Mouse (Mus musculus) forebrain, embryonic 11.5 days (tissue): ENCODE results near the gene Faap20. TPM values are rescaled to one million over a fixed set of nuclear protein-coding genes. Genes with fewer than 3 reads are reported as not detected.

Source experiments
- ATAC-seq: fragments of 200-750 bp; cut with Nextera tagmentation; replicated peaks from 2 replicates; pipeline ENCODE4 v1.8.0; 2017; ENCODE audit warnings: moderate TSS enrichment; ENCODE audit not compliant: low FRiP score
- DNase-seq: peaks from one replicate; pipeline ENCODE4 v3.0.0-alpha.2; 2017; ENCODE audit warnings: low spot score
- H3K27ac ChIP-seq: fragments of 300-500 bp; sonication (generic); 2 replicates; pipeline ENCODE4 v1.5.1; 2014; ENCODE audit warnings: low read depth, low read length
- H3K27me3 ChIP-seq: fragments of 300-500 bp; sonication (generic); 2 replicates; pipeline ENCODE4 v1.6.1; 2014; ENCODE audit warnings: mild to moderate bottlenecking, low read length, mixed read lengths; ENCODE audit not compliant: control insufficient read depth, insufficient read depth
- H3K36me3 ChIP-seq: fragments of 300-500 bp; sonication (generic); 2 replicates; pipeline ENCODE4 v1.6.1; 2014; ENCODE audit warnings: mild to moderate bottlenecking, low read length, moderate library complexity, mixed read lengths; ENCODE audit not compliant: control insufficient read depth, insufficient read depth
- H3K4me1 ChIP-seq: fragments of 300-500 bp; sonication (generic); replicated peaks from 2 replicates; pipeline ENCODE4 v1.6.1; 2014; ENCODE audit warnings: low read length, mixed read lengths; ENCODE audit not compliant: control insufficient read depth, insufficient read depth
- H3K4me2 ChIP-seq: fragments of 300-500 bp; sonication (generic); 2 replicates; pipeline ENCODE4 v1.6.1; 2014; ENCODE audit warnings: low read depth, mild to moderate bottlenecking, low read length, moderate library complexity, mixed read lengths; ENCODE audit not compliant: severe bottlenecking
- H3K4me3 ChIP-seq: fragments of 300-500 bp; sonication (generic); 2 replicates; pipeline ENCODE4 v1.5.1; 2014; ENCODE audit warnings: low read depth, low read length
- H3K9ac ChIP-seq: fragments of 300-500 bp; sonication (generic); 2 replicates; pipeline ENCODE4 v1.6.1; 2014; ENCODE audit warnings: low read length
- H3K9me3 ChIP-seq: fragments of 300-500 bp; sonication (generic); 2 replicates; pipeline ENCODE4 v1.6.1; 2016; ENCODE audit warnings: low read length, mixed read lengths; ENCODE audit not compliant: control insufficient read depth
- WGBS: fragments of 180-500 bp; shearing (Covaris S2); extraction: QIAGEN DNeasy Blood & Tissue Kit; methylation state at CpG from one replicate; pipeline ENCODE4 v1.1.7; 2014; 5-methylcytosine and 5-hydroxymethylcytosine counted together
- polyA plus RNA-seq: library from polyadenylated mRNA; unstranded; fragments of >200 nt; fragmentation: Nextera tagmentation; extraction: Ambion mirVana; gene quantifications from 2 replicates; pipeline ENCODE4 v1.2.1, GENCODE M21; 2014

Faap20 gene
- polyA plus RNA-seq, 1 experiment from 2014 or later: 105 TPM

DNA sequence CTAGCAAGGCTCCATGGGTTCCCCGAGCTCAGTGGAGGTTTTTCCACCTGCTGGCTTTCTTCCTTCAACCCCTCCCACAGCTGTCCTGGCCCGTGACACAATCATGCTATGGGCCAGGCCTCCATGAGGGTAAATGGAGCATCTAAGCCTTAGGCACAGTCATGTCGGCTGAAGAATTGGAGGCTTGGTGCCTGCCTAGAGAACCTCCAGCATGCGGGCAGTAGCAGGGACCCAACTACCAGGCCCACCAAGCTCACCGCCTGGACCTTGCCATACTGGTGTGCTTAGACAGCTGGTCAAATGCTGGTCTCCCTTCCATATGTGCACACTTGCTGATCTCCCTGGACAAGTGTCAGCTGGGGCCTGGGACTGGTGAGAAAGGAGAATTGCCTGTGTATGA is 23.7 kb upstream of the Faap20 start:
- H3K9ac ChIP-seq: no peak overlapping the region

GRCm38 (mm10) chr4:155227986-155228385 is 21.6 kb upstream of the Faap20 start:
- ATAC-seq: no peak

More for the DNA sequence above, 23.7 kb upstream of the Faap20 start:
- no peak overlapping the region for H3K4me2 ChIP-seq
- 0 out of 2 replicates have a peak, but pooled peaks cover 11% of the 10 kb centered on the region for H3K4me1 ChIP-seq
- H3K27me3 ChIP-seq: no peaks in the 10 kb centered on the region
- no peak overlapping the region for H3K4me3 ChIP-seq
- H3K36me3 ChIP-seq: no peaks in the 10 kb centered on the region
- no peak for DNase-seq
- no peaks in the 10 kb centered on the region for H3K9me3 ChIP-seq
- no peak for ATAC-seq
- H3K27ac ChIP-seq: no peak overlapping the region
- WGBS: 80% methylated on average over 5 of the region's 5 CpGs

DNA sequence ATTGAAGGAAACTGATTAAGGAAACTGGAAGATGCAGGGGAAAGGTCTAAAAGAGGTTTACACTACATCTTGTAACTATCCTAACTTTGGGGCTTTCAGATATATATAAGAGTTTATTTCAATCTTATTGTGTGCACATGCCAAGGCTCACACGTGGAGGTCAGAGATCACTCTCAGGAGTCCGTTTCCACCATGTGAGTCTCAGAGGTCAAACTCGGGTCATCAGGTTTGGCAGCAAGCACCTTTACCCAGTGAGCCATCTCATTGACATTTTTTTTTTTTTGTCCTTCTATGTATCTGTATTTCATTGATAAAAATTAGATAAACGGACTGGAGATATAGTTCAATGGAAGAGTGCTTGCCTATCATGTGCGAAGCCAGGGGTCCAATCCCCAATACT is 21.1 kb upstream of the Faap20 start:
- 0 out of 2 replicates have a peak, but pooled peaks cover 5% of the 10 kb centered on the region for H3K4me1 ChIP-seq
- 82% methylated on average over 5 of the region's 5 CpGs for WGBS
- H3K9me3 ChIP-seq: no peaks in the 10 kb centered on the region
- H3K4me2 ChIP-seq: no peak overlapping the region
- H3K9ac ChIP-seq: no peak overlapping the region
- H3K36me3 ChIP-seq: no peaks in the 10 kb centered on the region
- no peak for DNase-seq
- no peaks in the 10 kb centered on the region for H3K27me3 ChIP-seq
- ATAC-seq: no peak
- H3K4me3 ChIP-seq: no peak overlapping the region
- H3K27ac ChIP-seq: no peak overlapping the region

More at GRCm38 (mm10) chr4:155227986-155228385, 21.6 kb upstream of the Faap20 start:
- Histone ChIP-seq H3K27ac (no peak overlapping the region), H3K27me3 (no peaks in the 10 kb centered on the region), H3K9me3 (no peaks in the 10 kb centered on the region), H3K36me3 (no peaks in the 10 kb centered on the region), H3K4me2 (no peak overlapping the region), H3K4me3 (no peak overlapping the region), H3K4me1 (0 out of 2 replicates have a peak, but pooled peaks cover 5% of the 10 kb centered on the region), H3K9ac (no peak overlapping the region)
- DNase-seq: no peak
- 86% methylated on average over 4 of the region's 4 CpGs for WGBS

DNA sequence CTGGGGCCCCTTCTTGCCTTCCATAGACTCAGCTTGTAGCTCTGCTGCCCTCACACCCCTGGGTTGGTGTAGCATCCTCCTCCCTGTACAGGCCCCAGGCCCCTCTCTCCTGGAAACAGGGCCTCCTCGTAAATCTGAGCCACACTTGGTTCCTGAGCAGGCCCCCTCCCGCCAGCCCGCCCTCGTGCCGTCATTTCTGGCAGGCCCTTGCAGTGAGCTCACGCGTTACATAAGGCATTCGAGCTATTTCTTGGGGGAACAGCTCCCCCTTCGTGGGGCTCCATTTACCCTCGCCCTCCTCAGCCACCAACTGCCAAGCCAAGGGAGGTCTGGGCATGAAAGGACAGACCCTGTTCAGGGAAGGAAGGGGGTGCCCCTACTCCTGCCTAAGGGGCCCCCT is 15.7 kb upstream of the Faap20 start:
- H3K9ac ChIP-seq: peak overlapping the region; percentile 29
- H3K4me2 ChIP-seq: no peak overlapping the region
- WGBS: 49% methylated on average over 10 of the region's 10 CpGs
- H3K9me3 ChIP-seq: no peaks in the 10 kb centered on the region
- H3K36me3 ChIP-seq: no peaks in the 10 kb centered on the region
- 0 out of 2 replicates have a peak overlapping the region, but pooled peaks have one; percentile 39 for H3K27ac ChIP-seq
- DNase-seq (no peak), ATAC-seq (no peak; the same call in 1 of the 2 replicates)
- no peak overlapping the region for H3K4me3 ChIP-seq
- no peaks in the 10 kb centered on the region for H3K27me3 ChIP-seq
- peaks cover 21% of the 10 kb centered on the region for H3K4me1 ChIP-seq

GRCm38 (mm10) chr4:155234371-155235310 is 15.0 kb upstream of the Faap20 start:
- Histone ChIP-seq H3K9me3 (no peaks in the 10 kb centered on the region), H3K4me3 (no peak overlapping the region), H3K27me3 (no peaks in the 10 kb centered on the region), H3K36me3 (no peaks in the 10 kb centered on the region), H3K4me1 (peaks cover 21% of the 10 kb centered on the region), H3K27ac (peak overlapping the region; percentile 81), H3K9ac (peak overlapping the region; percentile 37), H3K4me2 (peak overlapping the region; percentile 41; the same call in 1 of the 2 replicates)
- 75% methylated on average over 8 of the region's 8 CpGs for WGBS
- DNase-seq (no peak), ATAC-seq (peak; percentile 42)

DNA sequence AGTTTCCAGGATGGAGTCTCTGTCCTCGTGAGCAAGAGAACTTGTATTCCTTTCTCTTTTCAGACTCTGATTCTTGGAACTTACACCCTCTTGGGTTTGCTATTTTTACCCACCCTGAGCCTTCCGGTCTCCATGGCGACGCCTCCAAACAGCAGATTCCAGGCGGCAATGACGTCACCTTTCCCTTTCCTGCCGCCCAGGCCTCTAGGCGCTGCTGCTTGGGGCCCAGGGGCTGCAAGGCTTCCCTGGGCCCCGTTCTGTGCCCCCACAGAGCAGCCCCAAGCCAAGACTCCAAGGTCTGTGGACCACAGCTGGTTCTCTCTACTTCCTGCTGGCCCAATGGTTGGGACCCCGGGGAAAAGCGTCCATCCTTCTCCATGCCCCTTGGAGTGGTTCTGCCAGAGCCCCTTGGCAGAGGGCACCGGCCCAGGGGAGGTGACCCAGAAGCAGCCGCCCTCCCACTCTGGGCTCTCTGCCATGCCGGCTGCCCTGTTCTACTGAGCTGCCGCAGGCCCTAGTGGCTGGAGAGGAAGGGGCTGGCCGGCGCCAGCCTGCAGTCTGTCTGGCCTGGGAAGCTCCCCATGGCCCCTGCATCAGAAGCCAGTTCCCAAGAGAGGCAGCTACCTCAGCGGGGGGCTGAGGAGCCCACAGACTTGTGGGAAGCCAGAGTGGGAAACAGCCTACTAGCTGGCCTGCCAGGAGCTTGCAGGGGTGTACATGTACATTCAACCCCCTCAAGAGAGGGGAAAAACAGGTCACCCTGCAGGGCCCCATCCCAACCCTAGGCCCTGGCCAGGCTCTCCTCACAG is 14.1 kb upstream of the Faap20 start:
- H3K4me3 ChIP-seq: peak overlapping the region; percentile 9; the same call in 1 of the 2 replicates
- H3K4me1 ChIP-seq: peaks cover 21% of the 10 kb centered on the region
- peak; percentile 87 for ATAC-seq
- peak overlapping the region; percentile 65 for H3K9ac ChIP-seq
- H3K27ac ChIP-seq: peak overlapping the region; percentile 81
- no peaks in the 10 kb centered on the region for H3K36me3 ChIP-seq
- peak overlapping the region; percentile 41 for H3K4me2 ChIP-seq
- H3K27me3 ChIP-seq: no peaks in the 10 kb centered on the region
- DNase-seq: peak; percentile 89
- H3K9me3 ChIP-seq: no peaks in the 10 kb centered on the region
- WGBS: 24% methylated on average over 18 of the region's 18 CpGs

- H3K9ac ChIP-seq: no peak overlapping the region
- H3K4me3 ChIP-seq: no peak overlapping the region
- H3K27me3 ChIP-seq: no peaks in the 10 kb centered on the region
- peaks cover 21% of the 10 kb centered on the region for H3K4me1 ChIP-seq
- no peak overlapping the region for H3K27ac ChIP-seq
- WGBS: 82% methylated on average over 12 of the region's 12 CpGs
- no peaks in the 10 kb centered on the region for H3K9me3 ChIP-seq
- H3K4me2 ChIP-seq: no peak overlapping the region
- DNase-seq (no peak), ATAC-seq (no peak)
- no peaks in the 10 kb centered on the region for H3K36me3 ChIP-seq
Observed at GRCm38 (mm10) chr4:155236737-155237385, 12.7 kb upstream of the Faap20 start.

DNA sequence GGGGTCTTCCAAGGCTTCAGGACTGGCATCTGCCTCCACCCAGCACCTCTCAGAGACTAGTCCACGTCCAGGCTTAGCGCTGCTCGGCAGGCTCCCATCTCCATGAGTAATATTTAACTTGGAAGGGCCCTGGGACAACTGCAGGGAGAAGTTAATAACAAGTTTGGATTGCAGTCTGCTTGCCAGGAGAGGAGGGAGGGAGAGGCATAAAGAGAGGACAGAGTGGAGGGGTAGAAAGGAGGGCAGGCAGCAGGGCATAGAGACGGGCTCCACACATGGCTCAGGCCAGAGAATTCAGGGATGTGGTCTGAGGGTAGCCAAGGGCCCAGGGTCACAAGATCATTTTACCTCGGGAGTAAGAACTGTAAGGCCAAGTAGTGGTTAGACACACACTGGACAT is 11.3 kb upstream of the Faap20 start:
- Histone ChIP-seq H3K36me3 (no peaks in the 10 kb centered on the region), H3K9ac (no peak overlapping the region), H3K27me3 (no peaks in the 10 kb centered on the region), H3K4me2 (no peak overlapping the region), H3K9me3 (no peaks in the 10 kb centered on the region), H3K4me3 (no peak overlapping the region), H3K27ac (no peak overlapping the region), H3K4me1 (peaks cover 21% of the 10 kb centered on the region)
- DNase-seq (no peak), ATAC-seq (no peak)
- 79% methylated on average over 5 of the region's 5 CpGs for WGBS
